Mouse (Mus musculus) hindbrain, embryonic 13.5 days (tissue): ENCODE results near the gene Sp6. TPM values are rescaled to one million over a fixed set of nuclear protein-coding genes. Genes with fewer than 3 reads are reported as not detected.

Experiments used
- ATAC-seq: fragments of 200-750 bp; cut with Nextera tagmentation; 2 replicates; pipeline ENCODE4 v1.8.0; 2017; ENCODE audit warnings: moderate TSS enrichment; ENCODE audit not compliant: low FRiP score
- H3K27ac ChIP-seq: fragments of 300-500 bp; sonication (generic); 2 replicates; pipeline ENCODE4 v1.5.1; 2015; ENCODE audit warnings: inconsistent platforms, mild to moderate bottlenecking, moderate library complexity
- H3K27me3 ChIP-seq: fragments of 300-500 bp; sonication (generic); 2 replicates; pipeline ENCODE4 v1.6.1; 2015; ENCODE audit warnings: mild to moderate bottlenecking, inconsistent platforms
- H3K36me3 ChIP-seq: fragments of 300-500 bp; sonication (generic); 2 replicates; pipeline ENCODE4 v1.6.1; 2015; ENCODE audit warnings: mild to moderate bottlenecking, inconsistent platforms
- H3K4me1 ChIP-seq: fragments of 300-500 bp; sonication (generic); replicated peaks from 2 replicates; pipeline ENCODE4 v1.6.1; 2015; ENCODE audit warnings: inconsistent platforms
- H3K4me2 ChIP-seq: fragments of 300-500 bp; sonication (generic); 2 replicates; pipeline ENCODE4 v1.6.1; 2015; ENCODE audit warnings: inconsistent platforms, mild to moderate bottlenecking, moderate library complexity
- H3K4me3 ChIP-seq: fragments of 300-500 bp; sonication (generic); 2 replicates; pipeline ENCODE4 v1.5.1; 2015; ENCODE audit warnings: mild to moderate bottlenecking, inconsistent platforms
- H3K9ac ChIP-seq: fragments of 300-500 bp; sonication (generic); 2 replicates; pipeline ENCODE4 v1.6.1; 2015; ENCODE audit warnings: mild to moderate bottlenecking, inconsistent platforms
- H3K9me3 ChIP-seq: fragments of 300-500 bp; sonication (generic); 2 replicates; pipeline ENCODE4 v1.6.1; 2016; ENCODE audit warnings: inconsistent platforms
- WGBS: fragments of 180-500 bp; shearing (Covaris S2); methylation state at CpG from one replicate; pipeline ENCODE4 v1.1.7; 2015; 5-methylcytosine and 5-hydroxymethylcytosine counted together
- polyA plus RNA-seq: library from polyadenylated mRNA; unstranded; fragments of >200 nt; fragmentation: Nextera tagmentation; extraction: Ambion mirVana; gene quantifications from 2 replicates; pipeline ENCODE4 v1.2.1, GENCODE M21; 2015

Sp6 gene
- polyA plus RNA-seq, 1 experiment from 2014 or later: 0.29 TPM

DNA sequence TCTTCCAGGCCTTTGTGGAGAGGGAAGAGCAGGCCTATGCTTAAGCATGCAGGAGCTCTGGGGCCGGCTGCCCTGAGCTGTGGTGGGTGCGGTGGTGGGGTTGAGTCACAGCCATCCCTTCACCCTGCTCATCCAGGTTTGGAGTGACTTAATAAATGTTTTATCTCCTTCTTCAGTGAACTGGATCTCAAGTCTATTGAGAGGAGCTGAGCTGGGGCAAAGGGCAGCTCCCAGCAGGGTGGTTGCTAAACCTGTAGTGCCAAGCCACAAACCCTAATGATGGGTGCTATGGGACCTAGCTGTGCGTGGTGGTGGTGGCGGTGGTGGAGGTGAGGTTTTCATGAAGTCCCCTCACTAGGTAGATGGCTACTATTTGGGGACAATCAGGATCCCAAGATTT, 20.6 kb downstream of the Sp6 start:
- H3K27ac ChIP-seq: no peak overlapping the region
- H3K9ac ChIP-seq: no peak overlapping the region
- no peaks in the 10 kb centered on the region for H3K27me3 ChIP-seq
- no peaks in the 10 kb centered on the region for H3K9me3 ChIP-seq
- no peak overlapping the region for H3K4me3 ChIP-seq
- H3K36me3 ChIP-seq: no peaks in the 10 kb centered on the region
- no peak for ATAC-seq
- no peak overlapping the region for H3K4me2 ChIP-seq
- 83% methylated on average over 4 of the region's 4 CpGs for WGBS
- H3K4me1 ChIP-seq: peaks cover 10% of the 10 kb centered on the region

DNA sequence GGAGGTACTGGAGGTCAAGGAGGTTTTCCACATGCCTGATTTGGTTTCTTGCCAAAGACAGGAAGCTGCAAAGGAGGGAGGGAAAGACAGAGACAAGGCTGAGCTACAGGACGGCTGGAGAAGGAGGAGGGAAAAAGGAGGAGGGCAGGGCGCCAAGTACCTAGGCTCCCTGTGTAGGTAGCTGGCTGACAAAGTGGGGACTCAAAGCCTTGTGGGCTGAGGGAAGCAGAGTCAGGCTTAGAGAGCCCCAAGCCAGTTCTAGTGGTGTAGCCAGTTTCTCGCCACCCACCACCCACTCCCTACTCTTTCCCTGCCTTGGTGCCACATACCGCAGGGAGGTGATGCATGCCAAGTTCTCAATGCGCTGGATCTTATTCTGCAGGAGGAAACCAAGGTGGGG, 22.9 kb downstream of the Sp6 start:
- Histone ChIP-seq H3K9me3 (no peaks in the 10 kb centered on the region), H3K4me2 (no peak overlapping the region), H3K27me3 (no peaks in the 10 kb centered on the region), H3K36me3 (no peaks in the 10 kb centered on the region), H3K9ac (no peak overlapping the region), H3K4me3 (no peak overlapping the region), H3K27ac (no peak overlapping the region), H3K4me1 (peaks cover 7% of the 10 kb centered on the region)
- ATAC-seq: no peak
- 68% methylated on average over 5 of the region's 5 CpGs for WGBS

- no peak overlapping the region for H3K9ac ChIP-seq
- 68% methylated on average over 7 of the region's 7 CpGs for WGBS
- no peak for ATAC-seq
Measured at GRCm38 (mm10) chr11:97038881-97039280, 25.7 kb downstream of the Sp6 start.

DNA sequence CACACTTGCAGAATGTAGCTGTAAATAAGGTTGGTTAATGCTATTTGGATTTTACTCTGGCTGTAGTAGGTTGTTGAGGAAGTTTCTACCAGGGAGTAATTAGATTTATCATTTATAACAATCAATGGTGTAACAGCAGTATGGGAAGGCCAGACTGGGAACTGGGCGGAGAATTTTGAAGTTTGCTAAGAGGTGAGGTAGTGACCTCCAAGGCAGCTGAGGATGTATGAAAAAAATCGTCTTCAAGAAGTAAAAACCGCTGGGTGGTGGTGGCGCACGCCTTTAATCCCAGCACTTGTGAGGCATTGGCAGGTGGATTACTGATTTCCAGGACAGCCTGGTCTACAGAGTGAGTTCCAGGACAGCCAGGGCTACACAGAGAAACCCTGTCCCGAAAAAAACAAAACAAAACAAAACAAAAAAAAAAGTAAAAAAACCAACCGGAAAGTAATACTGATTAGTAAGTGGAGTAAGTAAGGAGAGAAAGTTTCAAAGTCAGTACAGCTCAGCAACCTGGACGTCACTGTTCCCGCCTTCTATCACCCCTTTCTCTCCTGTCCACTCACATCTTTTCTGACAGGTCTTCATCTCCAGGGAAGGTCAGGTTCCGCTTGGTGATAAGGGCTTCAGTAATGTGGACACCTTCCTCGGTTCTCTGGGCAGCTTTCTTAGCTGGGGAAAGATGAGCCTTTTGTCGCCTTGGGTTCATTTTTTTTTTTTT, 27.3 kb downstream of the Sp6 start:
- H3K9ac ChIP-seq: peak overlapping the region; percentile 69
- H3K27ac ChIP-seq: 0 out of 2 replicates have a peak overlapping the region, but pooled peaks have one; percentile 68
- H3K27me3 ChIP-seq: no peaks in the 10 kb centered on the region
- ATAC-seq: no peak
- 50% methylated on average over 12 of the region's 12 CpGs for WGBS
- peaks cover 23% of the 10 kb centered on the region for H3K4me1 ChIP-seq
- H3K9me3 ChIP-seq: no peaks in the 10 kb centered on the region
- peak overlapping the region; percentile 81 for H3K4me2 ChIP-seq
- peak overlapping the region; percentile 76 for H3K4me3 ChIP-seq
- H3K36me3 ChIP-seq: peaks cover 16% of the 10 kb centered on the region

More at GRCm38 (mm10) chr11:97038881-97039280, 25.7 kb downstream of the Sp6 start:
- peaks cover 3% of the 10 kb centered on the region; the same call in 1 of the 2 replicates for H3K36me3 ChIP-seq
- H3K4me2 ChIP-seq: no peak overlapping the region
- peaks cover 23% of the 10 kb centered on the region for H3K4me1 ChIP-seq
- no peaks in the 10 kb centered on the region for H3K27me3 ChIP-seq
- H3K4me3 ChIP-seq: no peak overlapping the region
- no peak overlapping the region for H3K27ac ChIP-seq
- no peaks in the 10 kb centered on the region for H3K9me3 ChIP-seq

- no peaks in the 10 kb centered on the region for H3K9me3 ChIP-seq
- H3K27ac ChIP-seq: peak within 1 kb of the TSS; percentile 88
- H3K4me3 ChIP-seq: peak within 1 kb of the TSS; percentile 76
- under 1% methylated on average over 48 of the region's 48 CpGs for WGBS
- peak; percentile 89 for ATAC-seq
- H3K36me3 ChIP-seq: peaks cover 21% of the 10 kb centered on the region
- peaks cover 23% of the 10 kb centered on the region for H3K4me1 ChIP-seq
- no peaks in the 10 kb centered on the region for H3K27me3 ChIP-seq
- peak within 1 kb of the TSS; percentile 90 for H3K9ac ChIP-seq
- H3K4me2 ChIP-seq: peak within 1 kb of the TSS; percentile 81
Measured at GRCm38 (mm10) chr11:97041022-97041899, 28.1 kb downstream of the Sp6 start, which contains the start of the genes Lrrc46 and Mrpl10. TSS of gene Lrrc46 (minus strand) at chr11:97041407. TSS of gene Mrpl10 (plus strand) at chr11:97041560.

GRCm38 (mm10) chr11:97044902-97045301, 31.7 kb downstream of the Sp6 start:
- Histone ChIP-seq H3K4me1 (peaks cover 26% of the 10 kb centered on the region), H3K9ac (no peak overlapping the region), H3K4me2 (no peak overlapping the region), H3K27me3 (no peaks in the 10 kb centered on the region), H3K27ac (no peak overlapping the region), H3K9me3 (no peaks in the 10 kb centered on the region), H3K36me3 (peaks cover 42% of the 10 kb centered on the region), H3K4me3 (no peak overlapping the region)
- 97% methylated on average over 8 of the region's 8 CpGs for WGBS
- ATAC-seq: no peak

DNA sequence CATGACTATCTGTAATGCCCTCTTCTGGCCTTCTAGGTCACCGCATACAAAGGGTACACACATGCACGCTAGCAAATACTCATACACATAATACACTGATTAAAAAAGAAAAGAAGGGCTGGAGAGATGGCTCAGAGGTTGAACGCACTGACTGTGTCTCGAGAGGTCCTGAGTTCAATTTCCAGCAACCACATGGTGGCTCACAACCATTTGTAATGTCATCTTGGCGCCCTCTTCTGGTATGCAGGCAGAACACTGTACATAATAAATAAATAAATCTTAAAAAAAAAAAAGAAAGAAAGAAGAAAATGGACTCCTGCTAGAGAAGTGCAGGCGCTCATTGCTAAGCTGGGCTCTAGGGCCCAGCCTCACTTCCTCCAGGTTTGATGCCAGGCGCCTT, 32.7 kb downstream of the Sp6 start:
- WGBS: 79% methylated on average over 7 of the region's 7 CpGs
- Histone ChIP-seq H3K4me3 (no peak overlapping the region), H3K36me3 (peaks cover 42% of the 10 kb centered on the region), H3K9ac (no peak overlapping the region), H3K4me1 (peaks cover 28% of the 10 kb centered on the region), H3K27ac (no peak overlapping the region), H3K4me2 (no peak overlapping the region), H3K9me3 (no peaks in the 10 kb centered on the region), H3K27me3 (no peaks in the 10 kb centered on the region)
- no peak for ATAC-seq

DNA sequence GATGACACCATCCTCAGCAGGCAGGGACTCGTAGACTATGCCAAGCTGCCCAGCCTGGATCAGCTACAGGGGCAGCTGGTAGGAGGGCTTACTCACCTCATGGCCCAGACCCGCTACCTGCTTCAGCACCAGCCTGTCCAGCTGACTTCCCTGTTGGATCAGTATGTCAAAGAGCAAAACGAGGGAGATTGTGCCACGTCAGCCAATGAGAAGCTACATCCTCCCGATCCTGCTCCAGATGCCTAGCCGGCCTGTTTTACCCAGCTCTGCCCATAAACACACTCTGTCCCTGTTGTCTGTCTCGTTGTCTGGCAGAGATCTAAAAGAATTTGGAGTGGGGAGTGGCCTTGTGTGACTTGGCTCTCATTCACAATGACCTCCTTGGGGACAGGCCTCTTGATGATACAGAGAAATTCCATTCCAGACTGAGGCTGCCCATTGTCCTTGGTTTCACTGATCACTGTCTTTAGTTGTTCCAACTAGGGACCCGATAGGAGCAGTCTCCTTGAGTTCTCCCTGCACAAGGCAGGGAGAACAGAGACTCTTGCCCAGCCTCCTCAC, 35.0 kb downstream of the Sp6 start:
- Histone ChIP-seq H3K9me3 (no peaks in the 10 kb centered on the region), H3K4me3 (no peak overlapping the region), H3K36me3 (peaks cover 50% of the 10 kb centered on the region), H3K27me3 (no peaks in the 10 kb centered on the region), H3K9ac (no peak overlapping the region), H3K4me1 (peaks cover 31% of the 10 kb centered on the region), H3K4me2 (no peak overlapping the region), H3K27ac (no peak overlapping the region)
- WGBS: 86% methylated on average over 8 of the region's 8 CpGs
- ATAC-seq: no peak

DNA sequence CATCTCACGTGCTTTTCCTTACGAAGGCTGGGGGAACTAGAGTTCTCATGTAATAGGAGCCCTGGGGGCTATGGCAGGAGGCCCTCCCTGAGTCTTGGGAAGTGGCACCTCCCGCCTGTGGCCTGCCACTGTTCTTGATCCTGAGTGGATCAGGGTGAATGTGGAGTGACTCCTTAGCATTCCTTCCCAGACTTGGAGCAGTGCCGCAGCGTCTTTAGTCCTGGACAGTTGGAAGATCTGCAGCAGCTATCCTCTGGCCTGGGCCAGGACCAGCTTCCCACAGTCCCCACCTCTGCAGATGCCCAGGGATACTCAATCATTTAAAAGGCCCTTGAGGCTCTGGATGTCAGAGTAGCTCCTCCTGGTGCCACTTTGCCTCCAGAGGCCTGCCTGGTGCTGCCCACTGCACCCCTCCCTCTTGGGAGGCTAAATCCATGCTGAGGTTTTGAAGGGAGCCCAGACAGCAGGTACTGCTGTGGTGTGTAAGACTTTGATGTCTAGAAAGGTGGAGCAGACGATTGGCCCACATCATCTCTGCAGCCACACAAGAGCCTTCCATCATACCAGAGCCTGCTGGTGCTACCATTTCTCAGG, 36.4 kb downstream of the Sp6 start:
- Histone ChIP-seq H3K27me3 (no peaks in the 10 kb centered on the region), H3K27ac (no peak overlapping the region), H3K4me3 (no peak overlapping the region), H3K36me3 (peaks cover 52% of the 10 kb centered on the region), H3K4me1 (peaks cover 29% of the 10 kb centered on the region), H3K4me2 (no peak overlapping the region), H3K9me3 (no peaks in the 10 kb centered on the region), H3K9ac (peak overlapping the region; percentile 91; the same call in 1 of the 2 replicates)
- WGBS: 83% methylated on average over 6 of the region's 6 CpGs
- no peak for ATAC-seq

DNA sequence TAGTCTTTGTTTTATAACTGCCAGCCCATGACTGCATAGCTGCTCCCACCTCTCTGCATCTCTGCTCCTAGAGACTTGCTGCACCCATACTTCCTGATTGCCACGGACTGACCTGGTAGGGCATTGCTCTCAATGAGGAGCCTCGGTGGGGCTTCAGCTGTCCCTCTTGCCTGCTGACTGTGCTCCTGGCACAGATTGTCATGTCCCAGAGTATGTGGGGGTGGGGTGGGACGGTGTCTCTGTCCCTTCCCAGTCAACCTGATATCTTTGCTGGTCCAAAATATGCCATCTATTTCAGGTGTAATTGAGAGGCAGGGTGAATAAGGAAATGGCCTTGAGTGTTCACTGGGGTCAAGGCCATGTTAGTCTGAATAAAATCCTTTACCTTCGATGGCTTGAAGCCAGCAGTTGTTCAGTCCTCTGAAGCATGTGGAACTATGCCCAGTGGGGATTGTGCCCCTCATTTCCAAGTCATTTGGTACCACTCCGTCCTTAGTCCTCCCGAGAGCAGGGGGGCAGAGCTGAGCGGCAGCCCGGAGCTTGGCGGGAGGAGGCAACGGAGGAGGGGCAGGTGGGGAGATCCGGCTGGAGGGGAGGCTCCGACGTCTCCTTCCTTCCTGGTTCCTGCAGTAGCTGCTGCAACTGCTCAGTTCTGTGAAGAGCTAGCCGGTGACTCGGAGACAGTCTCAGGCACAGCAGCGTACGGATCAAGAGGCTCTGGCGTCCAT, 37.2 kb downstream of the Sp6 start, which contains the start of gene Osbpl7:
Osbpl7 (plus strand) TSS at position 413 of the 728 bp plus-strand sequence.
- Histone ChIP-seq H3K27ac (peak within 1 kb of the TSS; percentile 83), H3K4me1 (peaks cover 29% of the 10 kb centered on the region), H3K36me3 (peaks cover 54% of the 10 kb centered on the region), H3K9ac (peak within 1 kb of the TSS; percentile 91), H3K4me3 (peak within 1 kb of the TSS; percentile 78), H3K9me3 (no peaks in the 10 kb centered on the region), H3K4me2 (peak within 1 kb of the TSS; percentile 98), H3K27me3 (no peaks in the 10 kb centered on the region)
- ATAC-seq: peak; percentile 82
- WGBS: 6% methylated on average over 18 of the region's 18 CpGs

DNA sequence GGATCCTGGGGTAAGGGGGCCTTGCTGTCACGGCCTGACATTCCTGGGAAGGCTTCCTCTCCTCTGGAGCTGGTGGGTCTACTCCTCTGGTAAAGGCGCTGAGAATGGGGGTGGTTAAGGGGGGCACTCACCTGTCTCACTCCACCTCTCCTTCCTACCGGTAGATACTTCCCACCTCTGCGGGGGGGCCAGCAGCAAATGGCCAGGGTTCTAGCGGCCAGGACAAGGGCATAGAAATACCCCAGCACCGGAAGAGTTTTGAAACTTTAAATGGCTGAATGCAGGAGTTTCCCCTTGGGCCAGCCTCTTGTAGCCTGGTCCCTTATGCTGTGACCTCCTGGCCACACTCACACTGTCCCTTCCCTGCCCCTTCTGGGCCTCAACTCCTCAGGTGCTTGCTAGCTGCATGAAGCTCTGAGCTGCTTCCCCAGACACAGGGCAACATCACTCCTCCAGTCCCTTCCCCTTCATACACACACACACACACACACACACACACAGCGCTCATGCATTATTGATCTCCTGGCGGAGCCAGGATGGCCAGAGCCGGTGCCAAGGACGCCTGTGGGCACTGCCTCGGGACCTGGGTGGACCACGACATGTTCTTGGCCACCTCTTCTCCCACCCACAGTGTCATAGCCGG, 37.9 kb downstream of the Sp6 start:
- Histone ChIP-seq H3K9me3 (no peaks in the 10 kb centered on the region), H3K27ac (peak overlapping the region; percentile 83), H3K9ac (peak overlapping the region; percentile 91), H3K36me3 (peaks cover 56% of the 10 kb centered on the region), H3K27me3 (no peaks in the 10 kb centered on the region), H3K4me3 (peak overlapping the region; percentile 78), H3K4me2 (peak overlapping the region; percentile 98), H3K4me1 (peaks cover 29% of the 10 kb centered on the region)
- WGBS: 22% methylated on average over 13 of the region's 13 CpGs
- ATAC-seq: peak; percentile 11; the same call in 1 of the 2 replicates
